Mouse (Mus musculus) ES-Bruce4 (cell line): ENCODE measurements around the gene Setd7.

Source experiments
- CTCF ChIP-seq: IDR thresholded peaks from one replicate; pipeline ENCODE4 v1.8.1; 2011; ENCODE audit warnings: low read depth, low read length
- EP300 ChIP-seq: IDR thresholded peaks from 2 replicates; pipeline ENCODE4 v1.6.1; 2011; ENCODE audit warnings: low read depth, low read length; ENCODE audit not compliant: insufficient read depth
- POLR2A ChIP-seq: IDR thresholded peaks from one replicate; pipeline ENCODE4 v1.8.1; 2011; ENCODE audit warnings: low read length; ENCODE audit not compliant: insufficient read depth

- TF ChIP-seq POLR2A = no peak
- peak; percentile 81 for TF ChIP-seq EP300
- no peak for TF ChIP-seq CTCF
These were observed 29.7 kb upstream of the Setd7 start for GRCm38 (mm10) chr3:51590207-51590892.
